Mouse (Mus musculus) erythroblast, adult 5-6 weeks (primary cell): Measurements from ENCODE around the gene Klhl23. TPM values are rescaled to one million over a fixed set of nuclear protein-coding genes. Genes with fewer than 3 reads are reported as not detected.
A peak's percentile ranks its signal among the peaks of the same experiment; 100 is the strongest.
"Not testable (repeated sequence)": the region's sequence is repeated elsewhere in the genome, so short reads cannot be mapped to it uniquely, and the experiment has no call there.

ENCODE experiments used
- ATAC-seq: replicated peaks from 2 replicates; pipeline ENCODE4 v1.8.0; 2016; ENCODE audit warnings: moderate number of reproducible peaks, mild to moderate bottlenecking, moderate TSS enrichment, inconsistent platforms; ENCODE audit not compliant: poor library complexity, low FRiP score, severe bottlenecking
- total RNA-seq, 2 experiments: library from RNA; stranded (forward) in 1 of 2; stranded (reverse) in 1 of 2; fragments of 150-400 nt in 1 of 2; fragments of 200-764, 138-1000 nt in 1 of 2; gene quantifications; 2 replicates each; pipeline versions ENCODE4 v1.2.3 to v1.2.4; 2015 to 2017; ENCODE audit warnings: low replicate concordance in 2 of 2

The Klhl23 gene
- total RNA-seq (2015; ENCODE audit: low replicate concordance): 2.1 and 2.7 TPM in 2 replicates
- total RNA-seq (2017; ENCODE audit: low replicate concordance): 3.6 and 10.4 TPM in 2 replicates

DNA sequence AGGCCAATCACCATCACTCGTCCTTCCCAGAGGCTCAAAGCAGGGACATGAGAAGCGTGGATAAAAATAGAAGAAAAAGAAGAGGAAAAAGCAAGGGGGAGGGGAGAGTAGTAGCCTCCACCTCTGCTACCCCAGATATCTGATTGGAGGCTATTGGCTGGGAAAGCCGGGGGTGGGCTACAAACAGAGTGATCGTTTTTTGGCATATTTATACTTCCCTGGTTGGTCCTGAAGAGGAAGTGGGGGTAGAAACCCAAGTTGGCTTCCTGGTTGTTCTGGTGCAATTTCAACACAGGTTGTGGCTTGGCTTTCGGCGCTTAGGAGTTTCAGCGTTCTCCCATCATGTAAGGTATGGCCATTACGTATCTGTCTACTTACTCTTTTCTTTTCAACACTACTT, at the start of gene Klhl23:
Gene Klhl23 (plus strand): TSS at position 234 of the 400 bp plus-strand sequence.
- 0 out of 2 replicates have a peak, but pooled peaks have one; percentile 14 for ATAC-seq

DNA sequence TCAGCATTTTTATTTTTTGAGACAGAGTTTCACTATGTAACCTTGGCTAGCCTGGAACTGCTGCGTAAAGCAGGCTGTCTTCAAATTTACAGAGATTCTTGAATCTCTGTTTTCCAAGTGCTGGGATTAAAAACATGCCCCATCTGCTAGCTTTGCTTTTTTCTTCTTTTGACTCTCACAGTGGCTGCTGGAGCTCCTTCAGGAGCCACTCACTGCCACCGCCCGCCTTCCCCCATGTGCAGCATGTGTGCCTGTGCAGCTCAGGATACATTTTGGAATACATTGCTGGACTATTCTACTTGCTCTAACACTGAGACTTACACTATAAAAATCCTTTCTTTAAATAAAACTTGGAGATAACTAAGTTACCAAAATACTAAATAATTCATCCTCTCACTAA, 48.4 kb upstream of the Klhl23 start:
- ATAC-seq: no peak

DNA sequence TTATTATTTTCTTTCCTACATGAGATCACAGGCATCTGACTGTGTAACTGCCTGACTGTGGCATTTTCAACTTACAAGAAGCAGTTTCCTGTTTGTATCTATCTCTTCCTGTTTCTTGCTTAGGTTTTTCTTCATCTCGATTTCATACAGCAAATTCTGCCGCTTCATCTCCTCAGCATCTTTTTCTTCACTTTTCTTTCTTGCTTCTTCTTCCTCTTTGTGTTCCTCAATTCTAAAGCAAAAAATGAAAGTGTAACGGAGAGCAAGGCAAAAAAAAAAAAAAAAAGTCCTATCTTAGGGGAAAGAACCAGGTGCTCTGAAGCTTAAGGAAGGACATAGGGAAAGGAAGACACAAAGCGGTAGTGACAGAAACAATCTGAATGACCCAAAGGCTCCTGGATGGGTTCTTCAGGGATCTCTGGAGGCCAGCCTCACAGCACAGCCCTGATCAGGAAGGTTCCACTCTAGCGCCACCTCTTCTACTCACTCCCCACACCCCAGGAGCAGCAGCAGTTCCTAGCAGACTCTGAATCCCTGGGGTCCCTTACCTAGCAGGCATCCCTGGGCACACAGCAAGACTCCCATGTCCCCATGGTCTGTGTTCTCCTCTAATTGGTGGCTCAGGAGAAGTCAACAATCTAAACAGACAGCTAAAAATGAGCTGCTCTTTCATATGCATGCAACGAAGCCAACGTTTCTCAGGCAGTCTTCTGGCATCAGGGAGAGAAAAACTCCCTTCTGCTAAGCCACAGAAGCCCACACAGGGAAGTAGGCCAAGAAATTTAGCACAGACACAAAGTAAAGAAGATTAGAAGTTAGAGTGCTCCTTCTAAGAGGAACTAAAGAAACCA, 43.5 kb upstream of the Klhl23 start:
- ATAC-seq: peak; percentile 59; the same call in 1 of the 2 replicates

DNA sequence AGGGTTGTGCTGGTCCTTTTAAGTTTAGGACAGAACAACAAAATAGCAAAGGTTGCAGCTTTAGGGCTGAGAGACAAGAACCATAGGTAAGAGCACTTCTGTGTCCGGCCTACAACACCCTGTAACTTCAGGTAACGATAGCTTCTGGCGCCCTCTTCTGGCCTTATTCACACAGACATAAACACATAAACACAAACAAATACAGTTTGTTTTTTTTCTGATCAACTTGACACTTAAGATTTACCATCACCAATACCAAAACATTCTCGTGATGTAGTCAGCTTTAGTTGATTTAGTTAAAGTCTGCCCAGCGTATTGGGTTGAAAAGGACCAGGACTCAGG, 42.9 kb upstream of the Klhl23 start:
- peak; percentile 83 for ATAC-seq

DNA sequence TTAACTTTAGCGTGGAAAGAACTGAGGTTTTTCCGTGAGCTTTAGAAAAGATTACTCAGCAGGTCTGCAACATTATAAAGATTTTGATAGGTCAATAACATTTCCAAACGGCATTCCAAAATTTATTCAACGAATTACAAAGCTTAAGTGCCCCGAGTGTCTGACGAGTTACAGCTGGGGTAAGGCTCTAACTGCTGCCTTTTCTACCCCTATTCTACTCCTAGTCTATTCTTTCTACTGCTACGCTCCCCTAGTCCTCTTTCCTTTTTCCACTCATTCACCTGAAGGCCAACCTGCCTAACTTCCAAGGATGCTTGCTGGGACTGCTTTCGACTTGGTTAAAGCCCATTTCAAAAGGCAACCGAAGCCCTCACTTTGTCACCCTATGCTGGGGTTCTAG, 32.8 kb upstream of the Klhl23 start:
- ATAC-seq: no peak; the same call in 1 of the 2 replicates

DNA sequence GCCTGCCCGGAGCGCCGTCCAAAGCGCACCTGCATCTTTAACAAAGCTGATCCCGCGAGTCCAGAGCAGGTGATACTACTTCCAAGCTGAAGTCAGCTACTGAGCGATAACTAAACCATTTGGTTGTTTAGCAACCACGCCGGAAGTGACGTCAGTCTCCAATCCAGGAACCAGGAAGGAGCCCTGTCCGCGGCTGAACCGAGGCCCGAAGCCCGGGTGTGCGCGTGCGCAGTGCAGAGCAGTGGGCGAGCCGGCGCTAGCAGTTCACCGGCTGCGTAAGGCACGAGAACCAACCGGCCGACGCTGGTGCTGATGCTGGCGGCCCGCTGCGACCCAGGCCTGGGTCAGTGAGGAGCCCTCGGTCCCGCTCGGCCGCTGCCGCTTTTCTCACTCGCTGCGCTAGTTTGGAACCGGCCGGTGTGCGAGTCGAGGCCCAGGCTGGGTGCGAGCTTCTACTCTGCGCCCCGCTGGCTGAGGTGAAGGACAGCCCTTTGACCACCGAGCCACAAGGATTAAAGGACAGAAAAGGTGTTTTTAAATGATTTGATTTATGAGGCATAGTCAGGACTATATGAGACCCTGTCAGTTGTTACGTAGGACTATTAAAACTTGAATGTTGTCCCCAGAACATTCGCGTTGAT, 32.2 kb upstream of the Klhl23 start, which contains the start of the genes Ccdc173 and Phospho2:
Gene Ccdc173 (minus strand): TSS at position 147 of the 641 bp plus-strand sequence.
Gene Phospho2 (plus strand): TSS at position 195 of the 641 bp plus-strand sequence.
- peak; percentile 92 for ATAC-seq

DNA sequence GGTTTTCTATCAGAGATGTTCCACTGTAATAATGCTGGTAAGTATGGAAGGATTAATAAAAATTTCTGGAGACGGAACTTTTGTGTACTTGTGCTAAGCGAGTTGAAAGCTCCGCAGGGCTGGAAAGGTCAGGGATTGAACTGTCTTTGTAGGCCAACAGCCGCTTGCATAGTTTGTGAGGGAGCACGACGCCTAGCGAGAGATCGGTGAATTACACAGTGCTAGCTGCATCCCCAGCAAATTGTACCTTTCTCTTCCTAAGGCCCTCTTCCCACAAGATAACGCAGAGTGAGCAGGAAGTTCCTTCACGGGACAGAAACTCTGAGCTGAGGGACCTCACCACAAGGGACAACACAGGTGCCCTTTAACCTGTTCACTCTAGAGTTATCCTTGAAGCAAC, 31.5 kb upstream of the Klhl23 start:
- peak; percentile 87 for ATAC-seq

DNA sequence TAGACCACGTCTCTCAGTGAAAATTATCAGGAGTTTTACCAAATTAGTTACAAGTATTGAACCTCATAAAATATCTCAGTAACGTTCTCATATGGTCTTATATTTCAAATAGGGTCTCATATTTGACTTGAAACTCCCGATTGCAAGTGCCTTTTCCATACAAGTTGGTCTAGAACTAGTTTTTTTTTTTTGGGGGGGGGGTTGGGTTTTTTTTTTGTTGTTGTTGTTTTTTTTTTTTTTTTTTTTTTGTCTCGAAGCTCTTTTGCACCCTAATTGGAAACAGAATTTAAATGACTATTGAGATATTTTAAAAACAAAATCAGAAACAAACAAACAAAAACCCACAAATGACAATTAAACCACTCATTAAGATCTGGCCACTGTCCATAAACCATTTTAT, 31.0 kb upstream of the Klhl23 start:
- no peak for ATAC-seq

DNA sequence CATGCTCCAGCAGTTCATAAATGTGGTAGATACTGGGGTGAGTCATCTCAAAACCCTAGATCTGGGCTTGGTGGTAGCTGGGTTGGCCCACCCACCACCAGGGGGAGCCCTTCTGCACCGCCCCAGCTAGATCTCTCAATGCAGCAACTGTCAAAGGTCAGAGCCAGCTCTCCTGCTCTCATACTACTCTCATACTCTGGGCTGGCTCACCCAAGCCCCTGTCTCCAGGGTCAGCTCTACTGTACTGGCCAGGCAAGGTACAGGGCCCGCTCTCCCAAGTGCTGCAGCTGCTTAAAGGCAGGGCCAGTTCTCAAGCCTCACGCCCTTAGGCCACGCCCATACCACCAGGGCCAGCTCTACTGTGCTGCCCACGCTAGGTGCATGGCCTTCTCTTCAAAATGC, 18.8 kb upstream of the Klhl23 start:
- peak; percentile 97 for ATAC-seq

DNA sequence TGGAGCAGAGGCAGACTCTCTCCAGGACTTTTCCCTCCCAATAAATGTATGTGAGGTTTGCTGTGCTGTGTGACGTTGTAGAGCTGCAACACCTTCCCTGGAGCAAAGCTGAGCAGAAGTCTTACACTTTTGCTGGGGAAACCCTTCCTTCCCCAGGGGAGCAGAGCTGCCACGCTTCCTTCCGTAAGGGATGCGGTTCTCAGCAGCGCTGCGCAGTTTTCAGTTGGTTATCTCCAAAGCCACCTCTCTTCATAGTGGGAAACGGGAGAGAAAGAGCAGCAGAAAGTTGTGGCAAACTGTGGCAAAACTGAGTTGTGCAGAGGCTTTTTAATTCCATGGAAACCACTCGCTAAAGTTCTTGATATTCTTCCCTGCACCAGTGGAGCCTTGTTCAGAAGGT, 18.0 kb upstream of the Klhl23 start:
- ATAC-seq: no peak

DNA sequence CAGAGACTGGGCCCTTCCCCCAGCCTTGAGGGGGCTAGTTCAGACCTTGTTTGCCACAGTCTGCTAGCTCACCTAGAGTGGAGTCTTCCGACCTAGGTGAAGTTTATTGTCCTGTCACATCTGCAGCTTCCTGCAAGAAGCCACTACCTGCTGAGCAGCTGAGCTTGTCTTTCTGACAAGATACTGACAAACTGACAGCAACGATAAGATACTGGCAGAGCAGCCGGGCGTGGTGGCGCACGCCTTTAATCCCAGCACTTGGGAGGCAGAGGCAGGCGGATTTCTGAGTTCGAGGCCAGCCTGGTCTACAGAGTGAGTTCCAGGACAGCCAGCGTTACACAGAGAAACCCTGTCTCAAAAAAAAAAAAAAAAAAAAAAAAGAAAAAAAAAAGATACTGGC, 17.1 kb upstream of the Klhl23 start:
- not testable (repeated sequence) for ATAC-seq

DNA sequence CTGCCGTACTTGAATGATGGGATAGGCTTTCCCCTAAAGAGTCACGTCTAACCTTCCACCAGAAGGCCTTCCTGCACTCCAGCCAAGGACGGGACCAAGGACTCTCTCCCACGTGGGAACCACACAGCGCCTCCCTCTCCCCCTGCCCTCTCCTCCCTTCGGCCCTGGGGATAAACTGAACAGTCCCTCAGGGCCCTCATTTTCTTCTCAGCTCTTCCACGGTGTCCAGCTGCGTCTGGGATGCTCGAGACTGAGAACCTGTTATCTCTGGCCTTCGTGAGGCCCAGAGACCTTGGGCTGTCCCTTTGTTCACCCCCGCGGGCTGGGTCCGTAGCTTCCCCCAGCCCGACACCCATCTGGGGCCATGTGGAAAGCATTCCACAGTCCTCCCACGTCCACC, 11.6 kb upstream of the Klhl23 start:
- ATAC-seq: no peak

DNA sequence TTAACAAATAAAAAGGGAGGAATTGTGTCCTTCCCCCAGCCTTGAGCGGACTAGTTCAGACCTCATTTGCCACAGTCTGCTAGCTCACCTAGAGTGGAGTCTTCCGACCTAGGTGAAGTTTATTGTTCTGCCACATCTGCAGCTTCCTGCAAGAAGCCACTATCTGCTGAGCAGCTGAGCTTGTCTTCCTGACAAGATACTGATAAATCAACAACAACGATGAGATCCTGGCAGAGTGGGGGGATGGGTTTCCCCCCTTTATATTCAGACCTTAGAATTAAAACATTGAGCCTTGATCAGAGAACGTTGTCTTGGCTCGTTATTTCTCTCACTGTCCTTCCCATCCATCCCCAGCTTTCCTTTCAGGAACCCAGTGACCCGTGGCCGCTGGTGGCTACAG, 10.4 kb upstream of the Klhl23 start:
- not testable (repeated sequence) for ATAC-seq

DNA sequence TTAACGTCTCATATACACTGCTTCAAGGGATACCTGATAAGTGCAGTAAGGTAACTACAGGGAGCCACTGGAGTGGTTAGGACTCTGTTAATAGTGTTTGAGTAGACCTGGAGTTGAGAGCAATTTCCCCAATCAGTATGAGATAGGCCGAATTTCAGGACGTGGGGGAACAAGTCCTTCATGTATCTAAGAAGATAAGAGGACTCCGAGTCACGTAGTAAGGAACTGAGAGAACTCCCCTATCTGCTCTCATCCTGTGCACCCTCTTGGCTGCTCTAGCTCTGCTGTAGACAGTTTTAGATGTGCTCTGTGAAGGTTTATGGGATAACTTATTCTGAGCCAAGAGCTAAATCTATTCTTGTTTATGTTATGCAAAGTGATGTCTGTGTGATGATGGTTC, 5.2 kb upstream of the Klhl23 start:
- peak; percentile 54; the same call in 1 of the 2 replicates for ATAC-seq

DNA sequence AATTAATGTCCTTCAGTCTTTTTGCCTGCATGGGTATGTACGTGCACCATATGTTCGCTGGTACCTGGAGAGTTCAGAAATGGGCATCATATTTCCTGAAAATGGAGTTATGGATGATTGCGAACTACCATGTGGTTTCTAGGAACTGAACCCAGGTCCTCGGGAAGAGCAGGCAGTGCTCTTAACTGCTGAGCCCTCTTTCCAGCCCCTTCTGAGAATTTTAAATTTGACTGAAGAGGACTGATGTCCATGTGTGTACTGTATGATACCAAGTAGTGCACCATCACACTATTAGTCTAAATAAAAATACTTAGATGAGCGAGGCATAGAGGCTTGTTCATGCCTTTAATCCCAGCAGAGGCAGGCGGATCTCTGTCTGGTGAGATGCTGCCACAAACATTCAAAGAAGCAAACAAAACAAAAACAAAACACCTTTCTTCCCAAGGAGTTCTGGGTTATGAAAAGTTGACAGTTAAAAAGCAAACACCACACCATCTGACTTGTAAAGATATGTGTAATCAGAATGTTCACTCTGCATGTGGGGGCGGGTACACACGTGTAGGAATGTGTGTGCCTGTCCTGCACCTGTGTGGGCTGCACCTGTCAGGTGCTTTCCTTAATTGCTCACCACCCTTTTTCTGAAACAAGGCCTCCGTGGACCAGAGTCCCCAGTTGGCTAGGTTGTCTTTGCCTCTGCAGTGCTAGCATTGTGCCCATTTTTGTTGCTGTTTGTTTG, 3.2 kb upstream of the Klhl23 start:
- peak; percentile 69 for ATAC-seq

DNA sequence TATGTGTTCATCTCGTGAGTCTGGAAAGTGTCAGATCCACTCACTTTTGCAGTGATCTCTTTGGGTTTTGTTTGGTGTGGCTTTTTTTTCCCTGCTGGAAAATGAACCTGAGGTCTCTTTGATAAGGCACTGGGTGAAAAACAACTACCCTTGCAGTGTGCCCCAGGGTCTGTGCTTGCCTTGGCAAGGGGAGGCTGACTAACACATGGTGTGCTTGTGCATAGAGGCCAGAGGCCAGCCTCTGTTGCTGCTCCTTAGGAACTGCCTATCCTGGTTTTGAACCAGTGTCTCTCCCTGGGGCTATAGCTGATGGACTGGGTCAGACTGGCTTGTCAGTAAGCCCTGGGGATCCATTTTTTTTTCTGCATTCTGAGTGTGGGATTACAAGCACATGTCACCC, 1.5 kb upstream of the Klhl23 start:
- no peak for ATAC-seq

DNA sequence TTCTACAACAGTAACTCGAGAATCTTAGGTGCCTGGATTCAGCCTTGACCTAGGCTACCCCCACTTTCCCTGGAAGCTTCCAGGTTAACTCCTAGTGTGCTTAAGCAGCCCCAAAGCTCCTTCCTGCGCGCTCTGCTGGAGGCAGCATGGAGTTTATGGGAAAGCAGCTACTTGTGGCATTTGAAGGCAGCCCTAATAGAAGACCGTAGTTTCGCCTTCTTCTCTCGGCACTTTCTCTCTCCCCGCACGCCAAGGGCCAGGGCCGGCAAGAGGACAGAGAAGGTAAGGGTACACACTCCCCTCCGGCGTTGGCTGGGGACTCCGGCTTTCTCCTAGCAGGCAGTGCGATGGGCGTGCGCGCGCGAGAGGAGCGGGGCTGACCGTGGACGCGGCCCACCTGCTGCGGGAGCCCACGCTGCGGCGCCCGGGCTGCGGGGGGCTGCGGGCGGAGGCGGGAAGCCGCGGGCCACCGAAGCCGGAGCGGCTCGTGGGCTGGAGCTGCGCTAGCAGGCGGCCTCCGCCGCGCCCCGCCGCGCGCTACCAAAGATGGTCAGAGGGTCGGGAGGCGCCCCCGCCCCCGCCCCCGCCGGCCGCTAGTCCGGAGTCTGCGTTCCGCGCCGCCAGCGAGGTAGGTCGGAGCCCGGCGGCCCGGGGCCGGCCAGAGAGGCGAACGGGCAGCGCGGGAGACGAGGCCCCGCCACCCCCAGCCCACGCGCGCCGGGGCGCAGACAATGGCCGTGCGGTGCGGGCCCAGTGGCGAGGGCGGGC, 801 bp downstream of the Klhl23 start:
- ATAC-seq: peak; percentile 48

DNA sequence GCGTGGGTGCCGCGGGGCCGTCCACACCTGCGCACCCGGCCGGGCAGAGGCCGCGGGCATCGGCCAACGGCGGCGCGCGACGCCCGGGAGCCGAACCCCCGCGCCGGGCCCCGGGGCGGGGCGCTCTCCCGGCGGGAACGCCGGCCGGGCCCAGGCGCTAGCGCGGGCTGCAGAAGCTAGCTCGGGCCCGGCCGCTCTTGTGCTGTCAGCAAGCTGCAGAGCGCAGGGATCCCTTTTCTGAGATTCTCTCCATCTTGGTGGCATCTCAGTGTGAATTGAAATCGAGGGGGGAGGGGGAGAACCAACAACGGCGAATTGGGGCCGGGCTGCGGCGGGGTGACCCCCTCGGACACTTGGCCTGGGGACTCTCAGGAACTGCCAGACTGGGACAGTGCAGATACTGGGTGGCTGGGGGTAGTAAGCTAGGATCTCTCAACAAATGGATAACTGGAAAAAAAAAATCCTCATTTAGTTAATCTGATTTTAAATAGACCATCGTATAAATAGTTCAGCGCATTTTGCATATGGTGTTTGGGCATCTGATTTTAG, 1.5 kb downstream of the Klhl23 start:
- ATAC-seq: peak; percentile 51; the same call in 1 of the 2 replicates

DNA sequence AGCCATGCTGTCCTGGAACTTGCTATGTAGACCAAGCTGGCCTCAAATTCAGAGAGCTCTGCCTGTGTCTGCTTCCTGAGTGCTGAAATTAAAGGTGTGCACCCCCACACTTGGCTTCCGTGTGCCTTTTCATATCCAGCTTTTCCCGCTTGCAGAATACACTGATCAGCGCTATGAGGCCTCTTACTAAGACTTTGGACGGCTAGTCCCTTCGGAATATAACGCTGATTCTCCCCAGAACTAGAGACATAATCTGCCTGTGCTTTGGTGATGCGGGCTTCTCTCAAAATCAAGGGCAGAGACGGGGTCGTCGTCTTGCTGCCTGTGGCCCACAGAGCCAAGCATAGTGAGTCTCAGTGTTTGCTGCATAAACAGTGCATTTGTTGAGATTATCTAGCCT, 4.2 kb downstream of the Klhl23 start:
- ATAC-seq: no peak
